Mouse (Mus musculus) small intestine, adult 10 weeks (tissue): ENCODE results near the gene Spaca6. TPM values are rescaled to one million over a fixed set of nuclear protein-coding genes. Genes with fewer than 3 reads are reported as not detected.

Source experiments
- polyA plus RNA-seq: library from polyadenylated mRNA; stranded (reverse); fragments of 350-450 nt; fragmentation: Illumina TruSeq; extraction: RNeasy Lipid Tissue Mini Kit (QIAGEN cat#74804); gene quantifications from one replicate; pipeline ENCODE4 v1.2.3, GENCODE M21; 2014; ENCODE audit warnings: low replicate concordance

The Spaca6 gene
- 5.6 TPM for polyA plus RNA-seq

DNA sequence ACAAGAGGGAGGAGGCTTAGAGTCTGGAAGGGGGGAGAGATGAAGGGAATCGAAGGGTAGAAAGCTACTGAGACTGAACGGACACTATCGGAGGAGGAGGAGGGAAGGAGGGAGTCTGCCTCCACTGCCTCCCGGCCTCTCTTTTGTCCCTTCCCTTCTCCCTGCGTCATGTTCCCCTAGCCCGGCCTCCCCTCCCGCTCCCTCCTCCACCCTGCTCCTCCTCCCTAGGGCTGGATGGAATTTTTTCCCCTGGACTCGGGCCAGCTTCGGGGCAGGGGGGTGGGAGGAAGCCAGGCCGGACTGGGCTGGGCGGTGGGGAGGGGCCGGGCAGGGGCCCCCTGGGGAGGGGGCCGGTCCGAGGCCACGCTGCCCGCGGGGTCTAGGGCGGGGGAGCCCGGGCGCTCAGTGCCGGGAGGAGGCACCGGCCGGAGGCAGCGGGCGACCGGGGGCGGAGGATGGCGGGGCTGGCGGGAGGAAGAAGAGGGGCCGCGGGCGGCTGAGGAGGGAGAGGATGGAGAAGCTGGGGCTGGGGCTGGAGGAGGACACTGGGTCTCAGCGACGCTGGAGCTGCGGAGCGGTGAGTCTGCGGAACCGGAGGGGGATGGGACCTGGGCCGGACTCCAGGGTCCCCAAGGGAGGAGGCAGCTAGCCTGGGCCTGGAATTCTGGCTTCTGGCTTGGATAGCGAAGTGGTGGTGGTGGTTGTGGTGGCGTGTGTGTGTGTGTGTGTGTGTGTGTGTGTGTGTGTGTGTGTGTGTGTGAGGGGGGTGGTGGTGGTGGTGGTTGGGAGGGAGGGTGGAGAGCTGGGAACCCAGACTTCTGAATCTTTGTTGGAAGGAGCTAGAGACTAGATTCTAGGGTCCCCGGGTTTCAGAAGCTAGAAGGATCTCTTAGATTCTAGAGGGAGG lies at the start of gene Spaca6:
Gene Spaca6, plus strand, starts transcription at position 408 of the 907 bp plus-strand sequence.

DNA sequence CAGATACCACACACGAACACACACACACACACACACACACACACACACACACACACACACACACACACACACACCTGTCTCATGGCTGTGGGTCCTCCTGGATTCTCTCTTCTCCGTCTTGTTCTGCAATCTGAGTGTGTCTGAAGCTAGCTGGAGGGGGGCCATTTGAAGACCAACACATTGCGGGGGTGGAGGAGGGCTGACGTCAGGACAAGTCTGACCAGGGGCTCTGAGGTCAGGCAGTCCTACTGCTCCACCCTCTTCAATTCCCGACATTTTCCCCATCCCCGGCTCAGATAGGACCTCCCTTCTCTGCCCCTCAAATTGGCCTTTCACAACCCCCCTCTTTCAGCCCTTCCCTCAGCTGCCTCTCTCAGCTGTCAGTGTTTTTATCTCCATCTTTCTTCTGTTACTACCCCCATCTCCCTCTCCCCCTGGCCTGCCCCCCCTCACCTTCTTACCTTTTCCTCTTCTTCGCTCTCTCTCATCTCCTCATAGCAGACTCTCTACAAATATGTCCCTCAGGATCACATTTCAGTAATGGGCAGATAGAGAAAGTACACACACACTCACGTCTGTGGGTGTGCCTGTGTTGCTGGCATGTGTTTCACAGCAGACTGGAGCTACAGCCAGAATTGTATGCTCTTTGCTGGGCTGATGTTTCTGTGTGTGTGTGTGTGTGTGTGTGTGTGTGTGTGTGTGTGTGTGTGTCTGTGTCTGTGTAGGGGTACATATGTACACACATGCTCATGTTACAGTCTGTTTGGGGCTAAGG lies 28.3 kb downstream of the Spaca6 start, which contains the start of gene Has1:
Gene Has1, minus strand, starts transcription at position 142 of the 775 bp plus-strand sequence.

DNA sequence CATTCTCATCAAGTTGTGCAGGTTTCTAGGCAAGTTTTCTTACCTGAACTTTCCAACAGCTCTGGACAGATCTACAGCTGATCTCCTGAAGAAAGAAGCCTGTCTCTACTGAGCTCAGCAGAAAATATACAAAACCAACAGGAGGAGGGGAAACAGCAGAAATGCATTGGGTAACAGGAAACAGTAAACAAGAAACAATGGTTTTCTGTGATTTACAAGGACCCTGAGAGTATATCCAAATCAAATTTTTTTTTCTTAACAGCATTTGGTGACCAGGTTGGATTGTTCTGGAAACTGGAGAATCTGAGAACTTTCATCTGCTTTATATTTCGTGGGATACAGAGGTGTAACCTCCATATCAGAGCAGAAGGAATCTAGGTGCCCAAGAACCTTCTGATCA lies 56.9 kb downstream of the Spaca6 start, which contains the start of gene Fpr1:
Gene Fpr1, minus strand, starts transcription at position 101 of the 400 bp plus-strand sequence.

DNA sequence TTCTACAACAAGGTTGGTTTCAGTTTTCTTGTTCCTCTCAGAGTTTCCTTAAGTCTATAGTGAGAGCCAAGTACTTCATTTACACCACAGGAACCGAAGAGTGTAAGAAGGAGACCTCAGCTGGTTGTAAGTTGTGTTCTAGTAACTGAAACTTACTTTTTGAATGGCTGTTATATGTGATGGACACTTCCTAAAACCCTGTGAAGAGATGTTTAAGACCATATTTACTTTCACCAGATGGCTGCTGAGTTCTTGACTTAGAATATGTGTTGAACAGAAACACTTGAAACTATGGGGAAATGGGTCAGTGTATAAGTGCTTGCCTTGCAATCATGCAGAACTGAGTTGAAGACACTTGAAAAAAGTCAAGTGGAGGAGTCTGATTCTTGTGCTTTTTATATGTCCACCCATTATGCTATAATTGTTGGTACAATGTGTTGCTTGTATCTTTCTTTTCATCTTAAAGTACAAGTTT lies 60.9 kb downstream of the Spaca6 start, which contains the start of the genes Fpr2 and Fpr3:
Gene Fpr2, plus strand, starts transcription at position 51 of the 475 bp plus-strand sequence.
Gene Fpr3, plus strand, starts transcription at position 79 of the 475 bp plus-strand sequence.

Other genes with a start within 250 kb of the Spaca6 start
- gene Lnpep, start 202.1 kb upstream of the Spaca6 start, polyA plus RNA-seq, result 53.7 TPM
- gene Vmn2r90, start 123.4 kb upstream of the Spaca6 start, polyA plus RNA-seq, result not detected
- gene Has1, start 28.0 kb downstream of the Spaca6 start, polyA plus RNA-seq, result not detected
- 0.45 TPM for gene Fpr1, start 56.8 kb downstream of the Spaca6 start, polyA plus RNA-seq
- 2.0 TPM for gene Fpr2, start 60.7 kb downstream of the Spaca6 start, polyA plus RNA-seq
- gene Fpr3, start 60.7 kb downstream of the Spaca6 start, polyA plus RNA-seq, result not detected
- gene Fpr-rs4, start 194.6 kb downstream of the Spaca6 start, polyA plus RNA-seq, result not detected
- gene Vmn2r124, start 222.3 kb downstream of the Spaca6 start, polyA plus RNA-seq, result not detected